ENCODE assay signal across 8 mouse cellular contexts in the genomic region with DNA sequence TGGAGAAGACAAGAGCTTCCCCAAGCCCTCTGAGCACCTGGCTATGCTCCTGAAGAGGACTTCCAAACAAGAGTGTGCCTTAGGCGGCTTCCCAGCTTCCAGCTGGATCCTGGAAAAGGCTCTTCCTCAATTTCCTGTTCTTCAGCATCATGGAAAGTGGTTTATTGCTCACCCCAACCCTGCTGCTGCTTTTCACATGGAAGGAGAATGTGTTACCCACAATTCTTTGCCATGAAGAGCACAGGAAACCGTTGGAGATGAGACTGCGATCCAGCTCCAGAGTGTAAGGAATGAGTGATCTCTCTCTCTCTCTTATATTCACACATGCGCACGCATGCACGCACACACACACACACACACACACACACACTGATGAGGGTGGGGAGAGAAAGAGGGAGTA.
DNase-seq lines count a peak whose midpoint lies in the region.
"Had no signal": no experiment of that assay in that cellular context is flagged by ENCODE, and none has a peak within 500 bp of the region (broad histone marks: within the 10 kb centered on the region; RNA-seq: fewer than 3 reads in every experiment).

No protein-coding gene starts in this region.

- peak; percentile 20 for DNase-seq in retina, postnatal 1 day
- no peak for DNase-seq in retina, embryonic 14.5 days (ENCODE audit: low spot score)
- DNase-seq in heart, adult 9 months (ENCODE audit: low spot score in 2 of 2) = peak; percentile 58 to 73
- peak; percentile 41 for DNase-seq in kidney, postnatal 14 days
- DNase-seq in left cerebral cortex, adult 11 months (ENCODE audit: low spot score) = no peak
- no peak for DNase-seq in frontal cortex, adult 2 months (ENCODE audit: extremely low spot score in 1 of 2, low spot score in 1 of 2)
- DNase-seq in T-cell, adult 2 months (ENCODE audit: low spot score) = no peak
- DNase-seq: right cerebral cortex, postnatal 14 days had no signal

Comparison
In these comparisons a context has a peak if more than half of its experiments do, and no peak if none do; other contexts are left out.
1. DNase-seq: peak in retina, postnatal 1 day (single experiment), heart, adult 9 months (2 of 2) and kidney, postnatal 14 days (single experiment); none in retina, embryonic 14.5 days (single experiment), left cerebral cortex, adult 11 months (single experiment), frontal cortex, adult 2 months (0 of 2) and T-cell, adult 2 months (single experiment).